Mouse (Mus musculus): ENCODE data around the gene Rps7. TPM values are rescaled to one million over a fixed set of nuclear protein-coding genes. Genes with fewer than 3 reads are reported as not detected.

Rps7 gene
- total RNA-seq (2022): 100 to 1,000 TPM; 266 to 307 (median 284) TPM

- DNase-seq (ENCODE audit: low spot score in 2 of 2): peak; percentile 89 to 93
Observed at GRCm38 (mm10) chr12:28635535-28636476, at the start of gene Rps7. Rps7 (minus strand) TSS chr12:28635953.

- DNase-seq (ENCODE audit: low spot score in 2 of 2): no peak
Observed at GRCm38 (mm10) chr12:28684674-28685073, 48.9 kb upstream of the Rps7 start.

DNA sequence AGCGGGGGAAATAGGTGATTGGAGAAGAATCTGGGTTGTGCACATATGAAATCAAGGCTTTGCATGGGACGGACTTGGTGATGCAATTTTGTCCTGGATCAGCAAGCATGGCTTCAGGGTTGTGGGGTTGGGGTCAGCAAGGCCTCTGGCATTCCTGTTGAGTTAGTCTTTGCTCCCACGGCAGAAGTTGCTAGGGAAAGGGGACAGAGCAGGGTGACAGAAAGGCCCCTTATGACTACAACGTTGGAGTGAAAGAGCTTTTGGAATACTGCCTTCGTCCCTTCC, 40.1 kb upstream of the Rps7 start:
- no peak for DNase-seq (ENCODE audit: low spot score in 2 of 2)

- peak; percentile 79 to 90 for DNase-seq (ENCODE audit: low spot score in 2 of 2)
Observed at GRCm38 (mm10) chr12:28675121-28675924, 39.6 kb upstream of the Rps7 start, which contains the start of gene Adi1. Adi1 (plus strand) TSS chr12:28675231.

GRCm38 (mm10) chr12:28674038-28674720, 38.4 kb upstream of the Rps7 start:
- no peak for DNase-seq (ENCODE audit: low spot score in 2 of 2)

- no peak for DNase-seq (ENCODE audit: low spot score in 2 of 2)
Observed at GRCm38 (mm10) chr12:28667287-28667686, 31.5 kb upstream of the Rps7 start.

DNA sequence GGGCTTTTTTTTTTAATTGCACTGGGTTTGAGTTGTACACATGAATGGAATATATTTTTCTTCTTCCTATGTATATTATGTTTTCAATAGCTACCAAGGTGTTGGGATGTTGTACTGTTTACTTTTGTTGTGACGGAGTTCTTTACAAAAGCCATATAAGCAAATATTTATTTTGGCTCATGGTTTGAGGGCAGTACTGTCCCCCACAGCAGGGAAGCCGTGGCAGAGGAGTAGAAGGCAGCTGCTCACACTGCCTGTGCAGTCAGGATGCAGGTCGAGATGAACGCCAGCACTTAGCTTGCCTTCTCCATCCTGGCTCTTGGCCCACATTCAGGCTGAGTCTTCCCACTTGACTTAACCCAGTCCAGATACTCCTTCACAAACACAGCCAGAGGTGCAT, 31.0 kb upstream of the Rps7 start:
- DNase-seq (ENCODE audit: low spot score in 2 of 2): no peak

DNA sequence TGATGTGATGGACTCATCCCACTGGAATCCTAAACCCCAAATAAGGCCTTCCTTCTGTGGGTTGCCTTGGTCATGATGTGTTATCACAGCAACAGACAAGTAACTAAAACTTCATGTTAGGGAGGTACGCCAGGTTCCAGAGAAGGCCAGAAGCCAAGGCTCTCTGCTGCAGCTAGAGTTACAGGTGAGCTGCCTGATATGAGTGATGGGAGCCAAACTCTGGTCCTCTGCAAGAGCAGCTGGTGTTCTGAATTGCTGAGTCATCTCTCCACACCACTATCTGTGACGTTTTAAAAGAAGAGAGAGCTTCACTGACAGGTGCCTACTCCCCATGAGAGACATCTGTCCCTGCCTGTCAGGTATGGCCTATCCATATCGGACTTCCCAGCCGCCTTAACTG, 26.9 kb upstream of the Rps7 start:
- no peak for DNase-seq (ENCODE audit: low spot score in 2 of 2)

GRCm38 (mm10) chr12:28649141-28650110, 13.7 kb upstream of the Rps7 start, which contains the start of gene Rnaseh1:
Rnaseh1 (plus strand) TSS chr12:28649602.
- peak; percentile 84 to 91 for DNase-seq (ENCODE audit: low spot score in 2 of 2)

- DNase-seq (ENCODE audit: low spot score in 2 of 2): no peak
Observed at GRCm38 (mm10) chr12:28638778-28639177, 3.0 kb upstream of the Rps7 start.

DNA sequence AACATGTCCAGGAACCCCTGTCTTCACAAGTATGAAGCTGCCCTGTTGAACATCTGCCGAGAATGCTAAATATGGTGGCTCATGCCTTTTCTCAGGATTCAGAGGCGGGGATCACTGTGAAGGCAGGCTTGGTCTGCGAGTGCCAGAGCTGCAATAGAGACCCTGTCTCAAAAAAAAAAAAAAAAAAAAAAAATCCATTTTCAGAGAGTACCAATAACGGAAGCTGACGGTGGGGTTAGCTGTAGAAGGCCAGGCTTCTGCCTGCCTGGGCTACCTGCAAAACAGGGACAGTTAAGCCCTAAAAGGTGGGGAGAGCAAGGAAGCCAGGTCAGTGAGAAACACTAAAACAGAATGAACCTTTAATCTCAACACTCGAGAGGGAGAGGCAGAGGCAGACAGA, 790 bp upstream of the Rps7 start:
- DNase-seq (ENCODE audit: low spot score in 2 of 2): no peak

- no peak for DNase-seq (ENCODE audit: low spot score in 2 of 2)
Observed at GRCm38 (mm10) chr12:28635058-28635534, 657 bp downstream of the Rps7 start.

GRCm38 (mm10) chr12:28628436-28628835, 7.3 kb downstream of the Rps7 start:
- no peak for DNase-seq (ENCODE audit: low spot score in 2 of 2)

DNA sequence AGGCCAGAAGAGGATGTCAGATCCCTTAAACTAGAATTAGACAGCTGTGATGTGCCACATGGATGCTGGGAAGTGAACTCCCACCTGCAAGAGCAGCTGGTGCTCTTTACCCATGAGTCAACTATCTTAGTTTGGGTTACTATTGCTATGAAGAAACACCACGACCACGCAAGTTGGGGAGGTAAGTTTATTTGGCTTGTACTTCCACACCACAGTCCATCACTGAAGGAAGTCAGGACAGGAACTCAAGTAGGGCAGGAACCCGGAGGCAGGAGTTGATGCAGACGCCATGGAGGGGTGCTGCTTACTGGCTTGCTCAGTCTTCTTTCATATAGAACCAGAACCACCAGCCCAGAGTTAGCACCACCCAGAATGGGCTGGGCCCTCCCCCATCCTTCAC, 8.7 kb downstream of the Rps7 start:
- DNase-seq (ENCODE audit: low spot score in 2 of 2): no peak

DNA sequence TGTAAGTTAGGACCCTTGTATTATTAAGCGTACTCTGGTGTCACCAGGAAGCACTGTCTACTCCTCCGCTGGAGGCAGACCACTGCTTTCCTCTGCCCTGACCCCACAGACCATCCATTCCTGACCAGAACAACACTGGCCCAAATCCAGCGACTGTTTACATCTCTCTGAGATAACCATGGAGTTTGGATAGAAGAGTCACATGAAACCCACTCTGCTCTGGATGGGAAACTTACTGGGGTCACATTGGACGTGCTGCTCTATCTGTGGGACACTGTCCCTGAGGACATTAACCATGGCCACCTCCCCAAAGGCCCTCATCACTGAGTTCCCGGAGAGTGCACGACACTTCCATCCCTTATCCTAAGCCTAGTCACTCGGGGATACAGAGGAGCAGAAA, 10.3 kb downstream of the Rps7 start:
- no peak for DNase-seq (ENCODE audit: low spot score in 2 of 2)

- DNase-seq (ENCODE audit: low spot score in 2 of 2): no peak
Observed at GRCm38 (mm10) chr12:28624251-28624650, 11.5 kb downstream of the Rps7 start.

DNA sequence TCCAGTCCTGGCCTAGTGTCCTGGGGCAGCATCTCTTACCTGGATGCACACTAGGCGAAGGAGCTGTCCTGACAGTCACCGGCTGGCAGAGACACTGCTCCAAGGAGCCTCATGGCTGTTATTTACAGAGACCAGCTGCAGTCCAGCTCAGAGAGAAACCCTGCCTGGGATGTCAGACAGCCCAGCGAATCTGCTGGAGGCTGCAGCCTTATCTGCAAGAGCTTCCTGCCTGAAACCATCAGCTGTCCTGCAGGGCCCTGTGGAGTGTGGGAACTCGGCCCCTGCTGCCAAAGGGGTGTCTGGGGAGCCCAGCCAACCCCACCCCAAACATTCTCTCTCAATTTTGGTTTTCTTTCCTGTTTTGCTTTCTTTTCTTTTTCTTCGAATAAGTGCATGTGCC, 12.6 kb downstream of the Rps7 start, which contains the start of gene Colec11:
TSS of gene Colec11 (minus strand) at position 183 of the 400 bp plus-strand sequence.
- DNase-seq (ENCODE audit: low spot score in 2 of 2): no peak

- no peak for DNase-seq (ENCODE audit: low spot score in 2 of 2)
Observed at GRCm38 (mm10) chr12:28622641-28623040, 13.1 kb downstream of the Rps7 start.

GRCm38 (mm10) chr12:28622167-28622532, 13.6 kb downstream of the Rps7 start:
- peak in 1 of 2 experiments; percentile 39 for DNase-seq (ENCODE audit: low spot score in 2 of 2)

GRCm38 (mm10) chr12:28621451-28622166, 14.1 kb downstream of the Rps7 start:
- no peak for DNase-seq (ENCODE audit: low spot score in 2 of 2)

All from left cerebral cortex, adult 8-10 months (tissue).